8 mouse cellular contexts compared by ENCODE assay signal in the genomic region with DNA sequence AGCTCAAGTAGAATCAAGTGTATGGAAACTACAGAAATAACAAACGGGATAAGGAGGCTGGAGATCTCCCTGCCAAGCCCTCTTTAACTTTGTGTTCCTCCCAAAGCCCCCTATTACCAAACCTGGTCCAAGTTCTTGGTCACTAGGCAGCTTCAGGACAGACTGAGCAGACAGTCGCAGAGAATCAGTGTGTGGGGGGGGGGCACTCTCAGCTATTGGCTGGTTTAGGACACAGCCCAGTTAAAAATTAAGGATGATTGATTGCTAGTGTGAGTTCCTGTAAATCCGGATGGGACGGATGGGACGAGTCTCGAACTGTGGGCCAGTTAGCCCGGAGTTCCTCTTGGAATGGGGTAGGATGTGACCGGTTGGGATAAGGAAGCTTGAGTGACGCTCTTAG. TPM values are rescaled to one million over a fixed set of nuclear protein-coding genes. Genes with fewer than 3 reads are reported as not detected.
DNase-seq lines count a peak whose midpoint lies in the region; ATAC-seq and TF ChIP-seq lines count a peak whose summit lies in the region.

Serping1 (minus strand) TSS at position 204 of the 400 bp plus-strand sequence.

- no peaks in the 10 kb centered on the region for H3K9me3 ChIP-seq in embryonic facial prominence, embryonic 11.5 days (replicated peaks; ENCODE audit: control insufficient read depth, low read length)
- H3K9me3 ChIP-seq in heart, embryonic 13.5 days: no peaks in the 10 kb centered on the region
- no peaks in the 10 kb centered on the region for H3K9me3 ChIP-seq in limb, embryonic 14.5 days (ENCODE audit: control insufficient read depth, low read length)
- H3K9me3 ChIP-seq in stomach, embryonic 14.5 days (ENCODE audit: control insufficient read depth, low read depth, low read length): no peaks in the 10 kb centered on the region

- peak within 1 kb of the TSS; percentile 58 for H3K9ac ChIP-seq in embryonic facial prominence, embryonic 11.5 days (replicated peaks; ENCODE audit: low read length)
- peak within 1 kb of the TSS; percentile 80 for H3K9ac ChIP-seq in heart, embryonic 13.5 days
- H3K9ac ChIP-seq in limb, embryonic 14.5 days (ENCODE audit: low read depth, low read length, severe bottlenecking): peak within 1 kb of the TSS; percentile 56
- no peak within 1 kb of the TSS; the same call in 1 of the 2 replicates for H3K9ac ChIP-seq in stomach, embryonic 14.5 days (replicated peaks; ENCODE audit: low read depth, low read length)

- H3K4me1 ChIP-seq in embryonic facial prominence, embryonic 11.5 days (ENCODE audit: control insufficient read depth, insufficient read depth, low read length): peaks cover 3% of the 10 kb centered on the region; the same call in 1 of the 2 replicates
- peaks cover 14% of the 10 kb centered on the region for H3K4me1 ChIP-seq in heart, embryonic 13.5 days
- peaks cover 7% of the 10 kb centered on the region; the same call in 1 of the 2 replicates for H3K4me1 ChIP-seq in limb, embryonic 14.5 days (ENCODE audit: control insufficient read depth, insufficient read depth, low read length)
- H3K4me1 ChIP-seq in stomach, embryonic 14.5 days (ENCODE audit: control insufficient read depth, insufficient read depth, low read length): peaks cover 10% of the 10 kb centered on the region

- whole genome bisulfite sequencing in embryonic facial prominence, embryonic 11.5 days: 63% methylated on average over 9 of the region's 9 CpGs
- 63% methylated on average over 9 of the region's 9 CpGs for WGBS in heart, embryonic 13.5 days
- 67% methylated on average over 9 of the region's 9 CpGs for WGBS in limb, embryonic 14.5 days
- WGBS in stomach, embryonic 14.5 days: 35% methylated on average over 9 of the region's 9 CpGs

- peak; percentile 21 for DNase-seq in left cerebral cortex, postnatal 4 days
- DNase-seq in left cerebral cortex, adult 9 months (ENCODE audit: low spot score in 2 of 2): no peak
- no peak for DNase-seq in embryonic facial prominence, embryonic 11.5 days (ENCODE audit: low spot score)
- no peak for DNase-seq in limb, embryonic 14.5 days (ENCODE audit: low spot score)
- DNase-seq in yolk sac, embryonic 10.5 days (ENCODE audit: low spot score): no peak
- DNase-seq in right cerebral cortex, postnatal 14 days: no peak

- no peak for TF ChIP-seq POLR2A in limb, embryonic 14.5 days (IDR thresholded peaks at IDR 0.05; ENCODE audit: borderline replicate concordance, extremely low read depth, insufficient read depth, insufficient read length)

- peak within 1 kb of the TSS; percentile 24; the same call in 1 of the 2 replicates for H3K27ac ChIP-seq in embryonic facial prominence, embryonic 11.5 days (replicated peaks; ENCODE audit: low read depth, low read length)
- peak within 1 kb of the TSS; percentile 30 for H3K27ac ChIP-seq in heart, embryonic 13.5 days (replicated peaks)
- H3K27ac ChIP-seq in limb, embryonic 14.5 days (replicated peaks; ENCODE audit: low read depth, low read length): 0 out of 2 replicates have a peak within 1 kb of the TSS, but pooled peaks have one; percentile 38
- peak within 1 kb of the TSS; percentile 72 for H3K27ac ChIP-seq in stomach, embryonic 14.5 days (ENCODE audit: low read length)

- H3K4me3 ChIP-seq in embryonic facial prominence, embryonic 11.5 days (ENCODE audit: low read depth, low read length): peak within 1 kb of the TSS; percentile 16
- peak within 1 kb of the TSS; percentile 38 for H3K4me3 ChIP-seq in heart, embryonic 13.5 days
- H3K4me3 ChIP-seq in limb, embryonic 14.5 days (replicated peaks; ENCODE audit: low read length): peak within 1 kb of the TSS; percentile 32
- H3K4me3 ChIP-seq in stomach, embryonic 14.5 days (ENCODE audit: low read depth, low read length): peak within 1 kb of the TSS; percentile 22

- peak within 1 kb of the TSS; percentile 46 for H3K4me2 ChIP-seq in embryonic facial prominence, embryonic 11.5 days (ENCODE audit: low read depth, low read length)
- peak within 1 kb of the TSS; percentile 70 for H3K4me2 ChIP-seq in heart, embryonic 13.5 days
- peak within 1 kb of the TSS; percentile 53 for H3K4me2 ChIP-seq in limb, embryonic 14.5 days (replicated peaks; ENCODE audit: low read depth, low read length, severe bottlenecking)
- peak within 1 kb of the TSS; percentile 52 for H3K4me2 ChIP-seq in stomach, embryonic 14.5 days (replicated peaks; ENCODE audit: low read depth, low read length)

- intact Hi-C loops in left cerebral cortex, postnatal 4 days (cut with DNase I): no loop called here

- ATAC-seq in embryonic facial prominence, embryonic 11.5 days (replicated peaks; ENCODE audit: insufficient number of reproducible peaks, low FRiP score, low TSS enrichment, low read depth): no peak
- ATAC-seq in heart, embryonic 13.5 days (ENCODE audit: extremely low read depth, insufficient number of reproducible peaks, low FRiP score, low TSS enrichment): no peak
- ATAC-seq in limb, embryonic 14.5 days (ENCODE audit: low FRiP score, low read depth): peak; percentile 13; the same call in 1 of the 2 replicates
- 0 out of 2 replicates have a peak, but pooled peaks have one; percentile 12 for ATAC-seq in stomach, embryonic 14.5 days (ENCODE audit: insufficient number of reproducible peaks, insufficient read depth, low FRiP score, low read depth)

- no peaks in the 10 kb centered on the region for H3K27me3 ChIP-seq in embryonic facial prominence, embryonic 11.5 days (ENCODE audit: control insufficient read depth, insufficient read depth, low read length)
- peaks cover 5% of the 10 kb centered on the region; the same call in 1 of the 2 replicates for H3K27me3 ChIP-seq in heart, embryonic 13.5 days (replicated peaks)
- H3K27me3 ChIP-seq in limb, embryonic 14.5 days (ENCODE audit: control insufficient read depth, insufficient read depth, low read length): no peaks in the 10 kb centered on the region
- H3K27me3 ChIP-seq in stomach, embryonic 14.5 days (ENCODE audit: control insufficient read depth, insufficient read depth, low read length): no peaks in the 10 kb centered on the region

- no peaks in the 10 kb centered on the region for H3K36me3 ChIP-seq in embryonic facial prominence, embryonic 11.5 days (replicated peaks; ENCODE audit: control insufficient read depth, insufficient read depth, low read depth, low read length)
- no peaks in the 10 kb centered on the region for H3K36me3 ChIP-seq in heart, embryonic 13.5 days
- no peaks in the 10 kb centered on the region for H3K36me3 ChIP-seq in limb, embryonic 14.5 days (ENCODE audit: control insufficient read depth, insufficient read depth, low read length)
- H3K36me3 ChIP-seq in stomach, embryonic 14.5 days (ENCODE audit: control insufficient read depth, insufficient read depth, low read length): no peaks in the 10 kb centered on the region

RNA-seq across cellular contexts. Expression of gene Serping1, which starts in this region (rescaled TPM):
- 1 to 10 TPM; 5.6 to 6.2 TPM for total RNA-seq in left cerebral cortex, postnatal 4 days (2021)
- 21.0 and 22.4 TPM in 2 replicates for polyA plus RNA-seq in embryonic facial prominence, embryonic 11.5 days (2014; fragmentation: Nextera tagmentation; extraction: Ambion mirVana)
- 38.8 and 40.2 TPM in 2 replicates for polyA plus RNA-seq in heart, embryonic 13.5 days (2015; fragmentation: Nextera tagmentation; extraction: Ambion mirVana)
- polyA plus RNA-seq in limb, embryonic 14.5 days (2012; rRNA removed): 38.9 and 41.2 TPM in 2 replicates
- 44.1 and 44.4 TPM in 2 replicates for polyA plus RNA-seq in limb, embryonic 14.5 days (2014; fragmentation: Nextera tagmentation; extraction: Ambion mirVana)
- polyA plus RNA-seq in stomach, embryonic 14.5 days (2014; fragmentation: Nextera tagmentation; extraction: Ambion mirVana): 84.2 and 93.7 TPM in 2 replicates

Comparison
In these comparisons a context has a peak if more than half of its experiments do, and no peak if none do; other contexts are left out.
1. ATAC-seq: peak in limb, embryonic 14.5 days (single experiment) and stomach, embryonic 14.5 days (single experiment); none in embryonic facial prominence, embryonic 11.5 days (single experiment) and heart, embryonic 13.5 days (single experiment).
2. Peak in every context shown above with its lines, with median percentiles within 50 percentile points of each other: H3K27ac ChIP-seq, H3K4me2 ChIP-seq and H3K4me3 ChIP-seq.